Mouse (Mus musculus) ES-E14 (cell line): ENCODE measurements at regions not wholly inside any gene's neighbourhood (a gene's known extent, or its start where the extent isn't known, plus 50 kb on each side); places are given as distances from the start of the nearest gene placed in this dataset.

Source experiments
- CHD2 ChIP-seq: IDR thresholded peaks from 2 replicates; pipeline ENCODE4 v1.6.1; 2014; ENCODE audit warnings: mild to moderate bottlenecking, low read depth, low read length, inconsistent platforms
- HCFC1 ChIP-seq: IDR thresholded peaks from 2 replicates; pipeline ENCODE4 v1.6.1; 2012; ENCODE audit warnings: low read length, inconsistent platforms, borderline replicate concordance; ENCODE audit not compliant: insufficient read depth
- MAFK ChIP-seq: IDR thresholded peaks from 2 replicates; pipeline ENCODE4 v1.6.1; 2014; ENCODE audit warnings: mild to moderate bottlenecking, low read depth, low read length, inconsistent platforms; ENCODE audit not compliant: insufficient read depth
- ZC3H11A ChIP-seq: IDR thresholded peaks from 2 replicates; pipeline ENCODE4 v1.6.1; 2012; ENCODE audit warnings: low read depth, mild to moderate bottlenecking, inconsistent platforms, low read length, borderline replicate concordance

DNA sequence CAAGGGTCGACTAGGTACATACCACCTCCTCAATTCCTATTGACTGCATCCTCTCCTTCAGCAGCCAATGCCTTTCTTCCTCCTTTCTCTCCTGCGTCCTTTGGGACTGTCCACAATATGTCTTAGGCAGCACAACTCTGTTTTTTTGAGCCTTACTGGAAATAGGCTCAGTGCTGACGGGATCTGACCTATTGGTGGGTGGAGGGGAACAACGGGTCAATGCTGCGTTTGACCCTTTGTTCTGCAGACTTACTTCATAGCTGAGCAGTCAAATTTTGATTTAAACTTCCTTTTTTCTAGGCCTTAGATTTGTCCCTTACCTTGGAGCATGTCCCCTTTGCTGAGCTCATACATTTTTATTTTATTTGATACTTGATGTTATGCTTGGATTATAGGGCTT is 103.4 kb downstream of the Gm10295 start:
- TF ChIP-seq CHD2 (no peak), HCFC1 (no peak), MAFK (no peak), ZC3H11A (no peak)
